Mouse (Mus musculus) frontal cortex, postnatal 10 days (tissue): ENCODE measurements at regions not wholly inside any gene's neighbourhood (a gene's known extent, or its start where the extent isn't known, plus 50 kb on each side); places are given as distances from the start of the nearest gene placed in this dataset.

Experiments used
- DNase-seq, 2 experiments: peaks; one replicate each; pipeline ENCODE4 v3.0.0; 2022; ENCODE audit warnings: low spot score in 2 of 2, mixed read lengths in 1 of 2

GRCm38 (mm10) chr15:10767535-10767934 lies 53.1 kb upstream of the Rai14 start:
- DNase-seq = no peak

GRCm38 (mm10) chr15:10770410-10771310 lies 56.2 kb upstream of the Rai14 start:
- DNase-seq = no peak

GRCm38 (mm10) chr15:10771311-10771690 lies 56.9 kb upstream of the Rai14 start:
- DNase-seq = no peak

- DNase-seq = no peak
Measured at GRCm38 (mm10) chr15:10779941-10780620, 65.7 kb upstream of the Rai14 start.

GRCm38 (mm10) chr15:10789371-10789770 lies 74.9 kb upstream of the Rai14 start:
- DNase-seq = no peak

- DNase-seq = no peak
Measured at GRCm38 (mm10) chr15:10790862-10791497, 76.6 kb upstream of the Rai14 start.

GRCm38 (mm10) chr15:10791516-10792112 lies 77.2 kb upstream of the Rai14 start:
- DNase-seq = no peak

- no peak for DNase-seq
Measured at GRCm38 (mm10) chr15:10792156-10792555, 77.7 kb upstream of the Rai14 start.

GRCm38 (mm10) chr15:10795126-10795792 lies 80.8 kb upstream of the Rai14 start:
- DNase-seq = no peak

- no peak for DNase-seq
Measured at GRCm38 (mm10) chr15:10799656-10800055, 85.2 kb upstream of the Rai14 start.

- DNase-seq = no peak
Measured at GRCm38 (mm10) chr15:10814195-10814594, 99.8 kb upstream of the Rai14 start.

GRCm38 (mm10) chr15:10814709-10815108 lies 100.3 kb upstream of the Rai14 start:
- no peak for DNase-seq

GRCm38 (mm10) chr15:10816213-10816621 lies 101.8 kb upstream of the Rai14 start:
- DNase-seq = no peak

GRCm38 (mm10) chr15:10818216-10818615 lies 103.8 kb upstream of the Rai14 start:
- peak in 1 of 2 experiments; percentile 20 for DNase-seq

- no peak for DNase-seq
Measured at GRCm38 (mm10) chr15:10818706-10819105, 104.3 kb upstream of the Rai14 start.

- DNase-seq = no peak
Measured at GRCm38 (mm10) chr15:10823933-10824332, 109.5 kb upstream of the Rai14 start.

- DNase-seq = no peak
Measured at GRCm38 (mm10) chr15:10829588-10829987, 115.2 kb upstream of the Rai14 start.

GRCm38 (mm10) chr15:10830478-10830877 lies 116.1 kb upstream of the Rai14 start:
- DNase-seq = no peak

GRCm38 (mm10) chr15:10831106-10831505 lies 116.7 kb upstream of the Rai14 start:
- no peak for DNase-seq

- DNase-seq = no peak
Measured at GRCm38 (mm10) chr15:10832331-10832730, 117.9 kb upstream of the Rai14 start.

GRCm38 (mm10) chr15:10833866-10834571 lies 118.1 kb upstream of the C1qtnf3 start:
- DNase-seq = no peak
